Mouse (Mus musculus): ENCODE data around the gene Adamts3. TPM values are rescaled to one million over a fixed set of nuclear protein-coding genes. Genes with fewer than 3 reads are reported as not detected.

Adamts3 gene
- 7.9 and 9.9 TPM in 2 replicates for polyA plus RNA-seq (2012; rRNA removed)

GRCm38 (mm10) chr5:89883051-89883907 lies at the start of gene Adamts3:
Adamts3 (minus strand) TSS chr5:89883334.
- no peak for TF ChIP-seq CTCF (IDR thresholded peaks at IDR 0.05; ENCODE audit: borderline replicate concordance, extremely low read depth, insufficient read depth, insufficient read length)
- TF ChIP-seq POLR2A (IDR thresholded peaks at IDR 0.05; ENCODE audit: borderline replicate concordance, extremely low read depth, insufficient read depth, insufficient read length, poor library complexity, severe bottlenecking): 0 out of 2 replicates have a peak, but pooled peaks have one; percentile 34
- DNase-seq (ENCODE audit: low read depth): peak; percentile 82

GRCm38 (mm10) chr5:89931511-89931910 lies 48.4 kb upstream of the Adamts3 start:
- TF ChIP-seq CTCF (IDR thresholded peaks at IDR 0.05; ENCODE audit: borderline replicate concordance, extremely low read depth, insufficient read depth, insufficient read length): no peak
- DNase-seq (ENCODE audit: low read depth): no peak

- no peak for TF ChIP-seq POLR2A (IDR thresholded peaks at IDR 0.05; ENCODE audit: borderline replicate concordance, extremely low read depth, insufficient read depth, insufficient read length, poor library complexity, severe bottlenecking)
- TF ChIP-seq CTCF (IDR thresholded peaks at IDR 0.05; ENCODE audit: borderline replicate concordance, extremely low read depth, insufficient read depth, insufficient read length): no peak
- no peak for DNase-seq (ENCODE audit: low read depth)
These were observed 29.2 kb upstream of the Adamts3 start for GRCm38 (mm10) chr5:89912359-89912758.

GRCm38 (mm10) chr5:89911950-89912349 lies 28.8 kb upstream of the Adamts3 start:
- TF ChIP-seq POLR2A (IDR thresholded peaks at IDR 0.05; ENCODE audit: borderline replicate concordance, extremely low read depth, insufficient read depth, insufficient read length, poor library complexity, severe bottlenecking) (no peak), CTCF (IDR thresholded peaks at IDR 0.05; ENCODE audit: borderline replicate concordance, extremely low read depth, insufficient read depth, insufficient read length) (no peak)
- DNase-seq (ENCODE audit: low read depth): peak; percentile 53

GRCm38 (mm10) chr5:89911508-89911907 lies 28.4 kb upstream of the Adamts3 start:
- DNase-seq (ENCODE audit: low read depth): no peak
- no peak for TF ChIP-seq POLR2A (IDR thresholded peaks at IDR 0.05; ENCODE audit: borderline replicate concordance, extremely low read depth, insufficient read depth, insufficient read length, poor library complexity, severe bottlenecking)
- no peak for TF ChIP-seq CTCF (IDR thresholded peaks at IDR 0.05; ENCODE audit: borderline replicate concordance, extremely low read depth, insufficient read depth, insufficient read length)

- TF ChIP-seq CTCF (IDR thresholded peaks at IDR 0.05; ENCODE audit: borderline replicate concordance, extremely low read depth, insufficient read depth, insufficient read length) (no peak), POLR2A (IDR thresholded peaks at IDR 0.05; ENCODE audit: borderline replicate concordance, extremely low read depth, insufficient read depth, insufficient read length, poor library complexity, severe bottlenecking) (no peak)
- DNase-seq (ENCODE audit: low read depth): peak; percentile 42
These were observed 23.8 kb upstream of the Adamts3 start for GRCm38 (mm10) chr5:89906884-89907431.

- no peak for DNase-seq (ENCODE audit: low read depth)
- TF ChIP-seq POLR2A (IDR thresholded peaks at IDR 0.05; ENCODE audit: borderline replicate concordance, extremely low read depth, insufficient read depth, insufficient read length, poor library complexity, severe bottlenecking) (no peak), CTCF (IDR thresholded peaks at IDR 0.05; ENCODE audit: borderline replicate concordance, extremely low read depth, insufficient read depth, insufficient read length) (no peak)
These were observed 17.9 kb upstream of the Adamts3 start for GRCm38 (mm10) chr5:89901026-89901425.

- DNase-seq (ENCODE audit: low read depth): peak; percentile 88
- TF ChIP-seq POLR2A (IDR thresholded peaks at IDR 0.05; ENCODE audit: borderline replicate concordance, extremely low read depth, insufficient read depth, insufficient read length, poor library complexity, severe bottlenecking) (no peak), CTCF (IDR thresholded peaks at IDR 0.05; ENCODE audit: borderline replicate concordance, extremely low read depth, insufficient read depth, insufficient read length) (peak; percentile 30; the same call in 1 of the 2 replicates)
These were observed 14.4 kb upstream of the Adamts3 start for GRCm38 (mm10) chr5:89897495-89897894.

- no peak for DNase-seq (ENCODE audit: low read depth)
- TF ChIP-seq POLR2A (IDR thresholded peaks at IDR 0.05; ENCODE audit: borderline replicate concordance, extremely low read depth, insufficient read depth, insufficient read length, poor library complexity, severe bottlenecking) (no peak), CTCF (IDR thresholded peaks at IDR 0.05; ENCODE audit: borderline replicate concordance, extremely low read depth, insufficient read depth, insufficient read length) (no peak)
These were observed 12.4 kb upstream of the Adamts3 start for GRCm38 (mm10) chr5:89895520-89895919.

GRCm38 (mm10) chr5:89884991-89885390 lies 1.9 kb upstream of the Adamts3 start:
- TF ChIP-seq CTCF (IDR thresholded peaks at IDR 0.05; ENCODE audit: borderline replicate concordance, extremely low read depth, insufficient read depth, insufficient read length) (no peak), POLR2A (IDR thresholded peaks at IDR 0.05; ENCODE audit: borderline replicate concordance, extremely low read depth, insufficient read depth, insufficient read length, poor library complexity, severe bottlenecking) (no peak)
- DNase-seq (ENCODE audit: low read depth): no peak

- DNase-seq (ENCODE audit: low read depth): no peak
- TF ChIP-seq POLR2A (IDR thresholded peaks at IDR 0.05; ENCODE audit: borderline replicate concordance, extremely low read depth, insufficient read depth, insufficient read length, poor library complexity, severe bottlenecking) (no peak), CTCF (IDR thresholded peaks at IDR 0.05; ENCODE audit: borderline replicate concordance, extremely low read depth, insufficient read depth, insufficient read length) (no peak)
These were observed 722 bp upstream of the Adamts3 start for GRCm38 (mm10) chr5:89883908-89884204.
